Mouse (Mus musculus) olfactory bulb, adult 2 months (tissue): ENCODE results near the gene Synpr. TPM values are rescaled to one million over a fixed set of nuclear protein-coding genes. Genes with fewer than 3 reads are reported as not detected.

Experiments
- H3K27ac ChIP-seq: fragments of 200-500 bp; 2 replicates; pipeline ENCODE4 v1.5.1; 2012; ENCODE audit warnings: low read depth, low read length; ENCODE audit not compliant: insufficient read depth
- H3K4me1 ChIP-seq: fragments of 200-500 bp; 2 replicates; pipeline ENCODE4 v1.6.1; 2012; ENCODE audit warnings: low read length; ENCODE audit not compliant: control insufficient read depth, insufficient read depth
- H3K4me3 ChIP-seq: fragments of 200-500 bp; 2 replicates; pipeline ENCODE4 v1.5.1; 2012; ENCODE audit warnings: mild to moderate bottlenecking, low read depth, low read length, moderate library complexity; ENCODE audit not compliant: insufficient read depth
- CTCF ChIP-seq: fragments of 200-500 bp; IDR thresholded peaks from 2 replicates; pipeline ENCODE4 v1.5.1; 2012; ENCODE audit warnings: low read depth, mild to moderate bottlenecking, low read length, moderate library complexity; ENCODE audit not compliant: insufficient read depth
- POLR2A ChIP-seq: fragments of 200-500 bp; IDR thresholded peaks from 2 replicates; pipeline ENCODE4 v1.6.1; 2012; ENCODE audit warnings: mild to moderate bottlenecking, low read depth, low read length, moderate library complexity; ENCODE audit not compliant: insufficient read depth
- WGBS: fragments of 180-500 bp; shearing (Covaris S2); methylation state at CpG from one replicate; pipeline ENCODE4 v1.1.7; 2018; 5-methylcytosine and 5-hydroxymethylcytosine counted together
- polyA plus RNA-seq: library from polyadenylated mRNA; stranded (reverse); fragments of >200 nt; gene quantifications from 2 replicates; pipeline ENCODE4 v1.2.4, GENCODE M21; 2012; ENCODE audit warnings: low replicate concordance; ENCODE audit not compliant: missing spikeins, insufficient read depth, insufficient read length

Gene Synpr
- polyA plus RNA-seq, 1 experiment, result 200 TPM

DNA sequence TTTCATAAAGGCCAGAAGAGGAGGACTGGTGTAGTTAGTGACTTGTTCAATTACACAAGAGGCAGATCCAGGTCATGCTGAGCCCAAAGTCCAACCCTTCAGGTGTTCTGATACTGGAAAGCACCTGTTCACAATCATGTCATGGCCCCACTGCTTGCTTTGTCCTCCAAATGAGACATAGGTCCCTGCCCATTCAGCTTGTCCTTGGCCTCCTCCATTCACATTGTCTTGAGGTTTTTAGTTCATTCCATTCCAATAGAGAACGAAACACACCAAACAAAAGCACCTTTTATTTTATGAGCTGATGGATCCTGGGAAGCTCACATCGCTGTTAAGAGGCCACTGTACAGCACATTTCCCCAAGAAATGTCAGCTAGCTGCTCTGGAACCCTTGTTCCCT is 184.6 kb downstream of the Synpr start:
- TF ChIP-seq CTCF (no peak), POLR2A (no peak)
- 74% methylated on average over 2 of the region's 2 CpGs for WGBS
- Histone ChIP-seq H3K4me3 (no peak overlapping the region), H3K4me1 (no peaks in the 10 kb centered on the region), H3K27ac (no peak overlapping the region)

DNA sequence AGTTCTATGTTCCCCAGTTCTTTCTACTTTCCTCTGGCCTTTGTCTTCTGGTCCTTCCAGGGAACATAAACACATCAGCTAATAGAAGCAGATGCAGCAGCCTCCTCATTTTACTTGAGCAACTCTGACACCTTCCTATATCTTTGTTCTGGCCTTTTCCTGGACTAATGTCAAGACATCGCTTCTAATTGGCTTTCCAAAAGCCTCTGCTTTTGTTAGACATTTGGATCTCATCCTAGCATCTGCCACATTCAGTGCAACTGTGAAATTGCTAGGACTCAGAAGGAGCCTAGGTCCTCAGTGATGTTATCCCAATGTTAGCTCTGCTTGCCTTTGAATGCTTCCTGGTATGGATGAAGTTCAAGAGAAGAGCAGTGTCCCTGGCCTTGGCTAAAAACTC is 193.2 kb downstream of the Synpr start:
- Histone ChIP-seq H3K27ac (no peak overlapping the region), H3K4me3 (no peak overlapping the region), H3K4me1 (no peaks in the 10 kb centered on the region)
- WGBS, result 27% methylated on average over 1 of the region's 1 CpGs
- no peak for TF ChIP-seq POLR2A
- TF ChIP-seq CTCF, result no peak

DNA sequence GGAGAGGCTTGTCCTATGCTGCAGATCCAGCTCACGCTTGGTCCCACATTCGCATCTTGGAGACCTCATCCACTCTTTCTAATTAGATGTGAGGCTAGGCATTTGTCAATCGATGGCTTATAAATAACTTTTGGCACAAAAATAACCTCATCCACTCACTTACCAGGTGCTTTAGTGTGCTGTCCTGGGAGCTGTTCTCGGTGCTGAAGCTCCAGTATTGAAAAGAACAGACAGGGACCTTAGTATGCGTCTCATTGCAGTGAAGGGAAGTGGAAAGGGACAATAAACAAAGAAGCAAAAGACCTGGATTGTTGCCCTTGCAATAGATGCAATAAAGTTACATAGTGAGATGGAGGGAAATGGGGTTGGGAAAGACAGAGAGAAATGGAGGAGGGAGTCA is 220.8 kb downstream of the Synpr start:
- Histone ChIP-seq H3K4me1 (no peaks in the 10 kb centered on the region; the same call in 1 of the 2 replicates), H3K27ac (no peak overlapping the region), H3K4me3 (no peak overlapping the region)
- TF ChIP-seq POLR2A (no peak), CTCF (no peak)
- 68% methylated on average over 5 of the region's 5 CpGs for WGBS

DNA sequence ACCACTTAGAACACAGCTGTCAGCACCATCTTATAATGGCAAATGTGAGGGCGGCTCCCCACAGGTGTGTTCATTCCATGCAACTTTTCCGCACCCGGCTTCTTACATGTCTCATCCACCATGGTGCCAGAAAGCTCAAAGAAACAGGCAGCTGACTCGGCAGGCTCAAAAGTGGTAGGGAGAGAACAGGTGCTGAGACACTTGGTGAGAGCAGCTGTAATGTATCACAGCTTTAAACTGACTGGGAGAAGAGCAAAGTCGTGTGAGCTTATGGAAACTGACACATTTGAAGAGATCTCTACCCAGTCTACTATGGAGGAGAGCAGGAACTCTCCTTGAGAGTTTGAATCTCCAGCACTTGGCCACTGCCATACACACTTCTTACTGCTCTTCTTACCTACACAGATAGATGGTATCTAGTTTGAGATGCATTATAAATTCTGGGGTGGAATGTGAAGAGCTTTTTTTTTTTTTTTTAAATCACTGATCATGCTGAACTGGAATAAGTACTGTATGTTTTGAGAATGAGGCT is 234.1 kb downstream of the Synpr start:
- TF ChIP-seq POLR2A (no peak), CTCF (no peak)
- 73% methylated on average over 5 of the region's 5 CpGs for WGBS
- H3K4me3 ChIP-seq, result no peak overlapping the region
- H3K27ac ChIP-seq, result no peak overlapping the region
- peaks cover 6% of the 10 kb centered on the region for H3K4me1 ChIP-seq

DNA sequence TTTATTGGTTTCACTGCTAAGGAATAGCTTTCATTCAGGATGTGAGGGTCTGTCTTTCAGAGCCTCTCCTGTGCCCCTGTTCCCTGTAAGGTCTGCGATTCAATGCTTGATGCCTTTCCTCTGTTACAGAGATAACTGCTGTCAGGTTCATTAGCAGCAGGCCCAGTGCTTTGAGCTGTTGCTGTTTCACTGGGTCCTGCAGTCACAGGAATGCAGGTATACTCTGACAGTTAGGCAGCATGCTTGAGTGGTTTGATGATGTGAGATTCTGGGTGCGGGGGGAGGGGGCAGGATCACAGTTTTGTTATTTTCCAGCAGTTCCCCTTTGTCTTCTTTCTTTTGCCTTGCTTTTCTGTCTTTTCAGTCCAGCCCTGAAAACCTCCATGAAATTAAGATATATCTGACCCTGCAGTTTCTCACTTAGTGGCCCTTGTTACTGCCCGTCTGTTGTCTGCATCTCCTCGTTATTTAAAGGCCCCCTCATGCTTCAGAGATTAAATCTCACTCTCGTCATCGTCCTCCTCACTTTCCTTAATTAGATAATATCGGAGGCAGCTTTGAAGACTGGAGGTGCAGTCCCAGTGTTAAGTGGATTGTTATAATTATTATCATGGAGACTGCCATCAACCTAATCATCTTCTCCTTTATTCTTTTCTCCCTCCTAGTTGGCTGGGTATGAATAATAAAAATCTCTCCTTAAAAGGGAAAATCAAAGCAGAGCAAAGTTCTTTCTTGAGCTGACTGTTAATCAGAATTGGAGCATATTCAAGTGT is 234.8 kb downstream of the Synpr start:
- Histone ChIP-seq H3K4me3 (no peak overlapping the region), H3K27ac (no peak overlapping the region), H3K4me1 (peaks cover 6% of the 10 kb centered on the region)
- no peak for TF ChIP-seq POLR2A
- TF ChIP-seq CTCF, result no peak
- WGBS, result 33% methylated on average over 7 of the region's 7 CpGs

DNA sequence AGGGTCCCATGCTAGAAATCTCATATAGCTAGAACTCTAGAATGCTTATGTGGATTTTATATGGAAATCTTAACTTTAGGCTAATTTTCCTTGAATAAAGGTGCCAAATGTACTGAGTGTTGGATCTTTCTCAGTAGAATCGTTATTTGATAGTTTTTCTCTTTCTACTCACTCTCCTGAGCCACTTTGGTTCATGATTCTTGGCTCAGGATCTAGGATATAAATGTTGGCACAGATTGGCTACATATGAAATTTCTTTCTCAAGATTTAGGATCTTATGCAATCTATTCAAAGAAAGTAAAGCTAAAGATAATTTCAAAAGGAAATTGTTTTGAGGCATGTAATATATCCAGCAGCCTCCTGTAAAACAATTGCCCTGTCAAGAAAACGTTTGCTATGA is 263.2 kb downstream of the Synpr start:
- WGBS, result 40% methylated on average over 2 of the region's 2 CpGs
- TF ChIP-seq CTCF (no peak), POLR2A (no peak)
- no peak overlapping the region for H3K4me3 ChIP-seq
- H3K27ac ChIP-seq, result no peak overlapping the region
- no peaks in the 10 kb centered on the region for H3K4me1 ChIP-seq

DNA sequence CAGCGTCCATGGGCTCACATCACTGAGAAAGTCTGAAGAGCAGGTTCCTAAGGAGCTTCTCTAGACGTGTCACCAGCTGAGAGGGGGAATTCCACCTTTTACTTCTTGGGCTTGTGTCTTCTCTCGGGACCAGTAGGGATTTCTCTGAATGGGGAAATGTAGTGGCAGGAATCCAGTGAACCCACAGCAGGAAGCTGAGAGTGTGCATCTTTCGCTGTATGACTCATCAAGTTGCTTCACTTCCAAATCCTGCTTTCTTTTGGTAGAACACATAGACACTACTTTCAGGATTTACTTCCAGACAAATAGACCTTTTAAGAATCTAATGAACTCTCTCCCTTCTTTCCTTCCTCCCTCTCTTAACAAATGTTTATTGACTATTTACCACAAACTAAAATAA is 266.6 kb downstream of the Synpr start:
- no peak overlapping the region for H3K4me3 ChIP-seq
- H3K27ac ChIP-seq, result no peak overlapping the region
- no peak for TF ChIP-seq CTCF
- no peak for TF ChIP-seq POLR2A
- peaks cover 4% of the 10 kb centered on the region; the same call in 1 of the 2 replicates for H3K4me1 ChIP-seq
- 45% methylated on average over 4 of the region's 4 CpGs for WGBS

DNA sequence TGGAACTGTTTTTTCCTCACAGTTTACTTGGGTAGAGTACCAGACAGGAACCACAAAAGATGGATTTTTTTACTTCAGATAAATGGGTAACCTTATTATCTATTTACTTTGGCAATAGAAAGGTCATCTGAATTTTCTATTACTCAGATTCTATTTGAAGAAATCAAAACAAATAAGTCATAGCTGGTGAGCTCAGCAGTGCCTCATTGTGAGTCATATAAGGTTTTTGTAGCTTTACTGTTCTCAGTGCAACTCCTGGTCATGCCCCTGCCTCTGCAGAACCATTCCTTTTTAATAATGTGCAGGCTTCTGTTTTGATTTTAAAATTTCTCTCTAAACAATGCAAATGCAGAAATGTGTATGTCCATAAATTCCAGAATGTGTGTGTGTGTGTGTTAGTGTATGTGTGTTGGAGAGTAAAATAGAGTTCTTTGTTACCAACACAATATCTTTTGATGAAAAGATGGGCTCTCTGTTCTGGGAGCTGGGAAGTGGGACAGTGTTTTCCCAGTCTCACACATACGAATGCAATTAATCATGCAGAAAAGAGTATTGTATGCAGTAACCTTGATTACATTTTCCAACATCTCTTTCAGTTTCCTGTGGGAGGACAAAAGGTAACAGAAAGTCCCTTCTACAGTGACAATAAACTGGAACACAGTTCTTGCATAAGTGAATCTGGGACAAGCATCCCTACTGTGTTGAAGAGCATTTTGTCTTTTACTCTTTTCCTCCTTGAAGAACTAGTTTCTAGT is 269.2 kb downstream of the Synpr start:
- no peak for TF ChIP-seq POLR2A
- no peak for TF ChIP-seq CTCF
- peaks cover 4% of the 10 kb centered on the region; the same call in 1 of the 2 replicates for H3K4me1 ChIP-seq
- no peak overlapping the region for H3K4me3 ChIP-seq
- WGBS, result 18% methylated on average over 1 of the region's 1 CpGs
- H3K27ac ChIP-seq, result no peak overlapping the region

DNA sequence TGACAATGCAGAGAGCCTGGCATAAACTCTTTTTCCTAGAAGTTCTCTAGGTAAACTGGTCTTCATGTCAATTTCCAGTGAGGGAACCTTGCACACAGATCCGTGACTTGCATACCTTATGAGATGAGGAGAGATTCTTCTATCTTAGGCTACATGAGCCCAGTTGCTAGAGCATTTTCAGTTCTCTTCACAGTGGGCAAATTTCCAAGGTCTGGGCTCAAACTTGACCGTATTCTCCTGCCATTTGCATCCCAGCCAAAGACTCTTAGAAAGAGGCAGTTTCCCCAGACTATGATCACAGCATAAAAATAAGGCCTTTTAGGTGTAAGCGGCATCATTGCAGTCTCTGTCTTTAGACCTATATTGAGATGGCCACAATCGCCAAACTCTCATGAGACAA is 270.1 kb downstream of the Synpr start:
- Histone ChIP-seq H3K4me3 (no peak overlapping the region), H3K4me1 (peaks cover 4% of the 10 kb centered on the region; the same call in 1 of the 2 replicates), H3K27ac (no peak overlapping the region)
- 69% methylated on average over 4 of the region's 4 CpGs for WGBS
- TF ChIP-seq CTCF, result no peak
- TF ChIP-seq POLR2A, result no peak
